Mouse (Mus musculus): ENCODE measurements around the gene Nr1d1.

GRCm38 (mm10) chr11:98753264-98753663 lies 21.9 kb downstream of the Nr1d1 start:
- no peak for TF ChIP-seq CTCF (IDR thresholded peaks at IDR 0.05; ENCODE audit: extremely low read depth, insufficient read depth, insufficient read length, insufficient replicate concordance)
- no peak for TF ChIP-seq POLR2A (IDR thresholded peaks at IDR 0.05; ENCODE audit: low read depth, low read length)

All from spleen, adult 2 months (tissue).